Mouse (Mus musculus) thymus, postnatal 36 days (tissue): ENCODE results near the gene Gabbr2.

Experiments used
- DNase-seq, 2 experiments: peaks; one replicate each; pipeline ENCODE4 v3.0.0; 2022; ENCODE audit warnings: mixed read lengths in 2 of 2

Gabbr2 gene

GRCm38 (mm10) chr4:46914606-46915005 is 77.1 kb downstream of the Gabbr2 start:
- DNase-seq: no peak

GRCm38 (mm10) chr4:46906036-46906691 is 85.5 kb downstream of the Gabbr2 start:
- no peak for DNase-seq

- DNase-seq: no peak
Observed at GRCm38 (mm10) chr4:46905152-46905551, 86.5 kb downstream of the Gabbr2 start.

- DNase-seq: no peak
Observed at GRCm38 (mm10) chr4:46904129-46904528, 87.5 kb downstream of the Gabbr2 start.

- no peak for DNase-seq
Observed at GRCm38 (mm10) chr4:46898546-46898945, 93.1 kb downstream of the Gabbr2 start.

GRCm38 (mm10) chr4:46897634-46898399 is 93.9 kb downstream of the Gabbr2 start:
- no peak for DNase-seq

GRCm38 (mm10) chr4:46894144-46894543 is 97.5 kb downstream of the Gabbr2 start:
- DNase-seq: no peak

GRCm38 (mm10) chr4:46889175-46889574 is 102.5 kb downstream of the Gabbr2 start:
- DNase-seq: no peak

- no peak for DNase-seq
Observed at GRCm38 (mm10) chr4:46885627-46886383, 105.9 kb downstream of the Gabbr2 start.

GRCm38 (mm10) chr4:46884132-46884531 is 107.5 kb downstream of the Gabbr2 start:
- no peak for DNase-seq

GRCm38 (mm10) chr4:46883546-46883945 is 108.1 kb downstream of the Gabbr2 start:
- DNase-seq: no peak

- no peak for DNase-seq
Observed at GRCm38 (mm10) chr4:46883047-46883446, 108.6 kb downstream of the Gabbr2 start.

GRCm38 (mm10) chr4:46881271-46881670 is 110.4 kb downstream of the Gabbr2 start:
- DNase-seq: no peak

- DNase-seq: no peak
Observed at GRCm38 (mm10) chr4:46879943-46880342, 111.7 kb downstream of the Gabbr2 start.

GRCm38 (mm10) chr4:46872750-46873149 is 118.9 kb downstream of the Gabbr2 start:
- no peak for DNase-seq

GRCm38 (mm10) chr4:46870157-46870556 is 121.5 kb downstream of the Gabbr2 start:
- no peak for DNase-seq

GRCm38 (mm10) chr4:46869380-46869779 is 122.3 kb downstream of the Gabbr2 start:
- no peak for DNase-seq

- DNase-seq: no peak
Observed at GRCm38 (mm10) chr4:46868921-46869320, 122.8 kb downstream of the Gabbr2 start.

GRCm38 (mm10) chr4:46868181-46868580 is 123.5 kb downstream of the Gabbr2 start:
- DNase-seq: no peak

GRCm38 (mm10) chr4:46867779-46868178 is 123.9 kb downstream of the Gabbr2 start:
- DNase-seq: no peak

- no peak for DNase-seq
Observed at GRCm38 (mm10) chr4:46866070-46866469, 125.6 kb downstream of the Gabbr2 start.

- DNase-seq: no peak
Observed at GRCm38 (mm10) chr4:46863721-46864120, 128.0 kb downstream of the Gabbr2 start.

- DNase-seq: no peak
Observed at GRCm38 (mm10) chr4:46862677-46863076, 129.0 kb downstream of the Gabbr2 start.

GRCm38 (mm10) chr4:46860586-46860985 is 131.1 kb downstream of the Gabbr2 start:
- DNase-seq: peak in 1 of 2 experiments; percentile 17
